Mouse (Mus musculus) thymus, adult 2 months (tissue): ENCODE results near the gene Jpt2. TPM values are rescaled to one million over a fixed set of nuclear protein-coding genes. Genes with fewer than 3 reads are reported as not detected.

Source experiments
- DNase-seq: peaks from one replicate; pipeline ENCODE4 v3.0.0; 2021
- H3K27ac ChIP-seq: fragments of 200-500 bp; 2 replicates; pipeline ENCODE4 v1.5.1; 2012; ENCODE audit warnings: low read length, control low read depth; ENCODE audit not compliant: control insufficient read depth, insufficient read depth
- H3K27me3 ChIP-seq: fragments of 200-500 bp; 2 replicates; pipeline ENCODE4 v1.6.1; 2012; ENCODE audit warnings: mild to moderate bottlenecking, low read length, moderate library complexity, mixed read lengths; ENCODE audit not compliant: control insufficient read depth, insufficient read depth
- H3K36me3 ChIP-seq: fragments of 200-500 bp; 2 replicates; pipeline ENCODE4 v1.6.1; 2012; ENCODE audit warnings: mild to moderate bottlenecking, low read length, moderate library complexity; ENCODE audit not compliant: control insufficient read depth, insufficient read depth
- H3K4me1 ChIP-seq: fragments of 200-500 bp; replicated peaks from 2 replicates; pipeline ENCODE4 v1.6.1; 2012; ENCODE audit warnings: low read length; ENCODE audit not compliant: control insufficient read depth, insufficient read depth
- H3K4me3 ChIP-seq: fragments of 200-500 bp; 2 replicates; pipeline ENCODE4 v1.5.1; 2012; ENCODE audit warnings: mild to moderate bottlenecking, low read length, control low read depth, moderate library complexity; ENCODE audit not compliant: control insufficient read depth, insufficient read depth
- CTCF ChIP-seq: fragments of 200-500 bp; IDR thresholded peaks from 2 replicates; pipeline ENCODE4 v1.5.1; 2012; ENCODE audit warnings: mild to moderate bottlenecking, control low read depth, low read length, moderate library complexity, borderline replicate concordance; ENCODE audit not compliant: control insufficient read depth, poor library complexity, insufficient read depth; ENCODE audit errors: extremely low read depth
- POLR2A ChIP-seq: fragments of 200-500 bp; IDR thresholded peaks from 2 replicates; pipeline ENCODE4 v1.6.1; 2012; ENCODE audit warnings: mild to moderate bottlenecking, low read length, control low read depth, moderate library complexity; ENCODE audit not compliant: control insufficient read depth, poor library complexity, insufficient read depth; ENCODE audit errors: extremely low read depth
- WGBS: fragments of 180-500 bp; shearing (Covaris S2); methylation state at CpG from one replicate; pipeline ENCODE4 v1.1.7; 2018; 5-methylcytosine and 5-hydroxymethylcytosine counted together
- polyA plus RNA-seq: library from polyadenylated mRNA; depleted of rRNA; stranded (reverse); fragments of >200 nt; gene quantifications from 2 replicates; pipeline ENCODE4 v1.2.3, GENCODE M21; 2012

Jpt2 gene
- polyA plus RNA-seq, 1 experiment, result 13.5 TPM

- peaks cover 28% of the 10 kb centered on the region for H3K36me3 ChIP-seq
- no peak for TF ChIP-seq CTCF
- no peak for TF ChIP-seq POLR2A
- peaks cover 26% of the 10 kb centered on the region for H3K4me1 ChIP-seq
- no peaks in the 10 kb centered on the region for H3K27me3 ChIP-seq
- DNase-seq, result no peak
- peak overlapping the region; percentile 67 for H3K27ac ChIP-seq
- H3K4me3 ChIP-seq, result peak overlapping the region; percentile 71
- 5% methylated on average over 23 of the region's 23 CpGs for WGBS
Measured at GRCm38 (mm10) chr17:24895571-24896240, 64.8 kb downstream of the Jpt2 start.

- Histone ChIP-seq H3K36me3 (peaks cover 26% of the 10 kb centered on the region), H3K27ac (peak within 1 kb of the TSS; percentile 67), H3K4me1 (peaks cover 26% of the 10 kb centered on the region), H3K4me3 (peak within 1 kb of the TSS; percentile 71), H3K27me3 (no peaks in the 10 kb centered on the region)
- DNase-seq, result peak; percentile 71
- under 1% methylated on average over 62 of the region's 62 CpGs for WGBS
- TF ChIP-seq POLR2A (0 out of 2 replicates have a peak, but pooled peaks have one; percentile 36), CTCF (0 out of 2 replicates have a peak, but pooled peaks have one; percentile 22)
Measured at GRCm38 (mm10) chr17:24894995-24895547, 65.4 kb downstream of the Jpt2 start, which contains the start of the genes Eme2 and Mrps34. TSS of gene Eme2 (minus strand) at chr17:24895087. TSS of gene Mrps34 (plus strand) at chr17:24895116.

- peaks cover 26% of the 10 kb centered on the region for H3K4me1 ChIP-seq
- TF ChIP-seq POLR2A (no peak), CTCF (no peak)
- H3K36me3 ChIP-seq, result peaks cover 20% of the 10 kb centered on the region
- H3K27me3 ChIP-seq, result no peaks in the 10 kb centered on the region
- 14% methylated on average over 31 of the region's 31 CpGs for WGBS
- peak overlapping the region; percentile 67 for H3K27ac ChIP-seq
- no peak for DNase-seq
- peak overlapping the region; percentile 71 for H3K4me3 ChIP-seq
Measured at GRCm38 (mm10) chr17:24894061-24894994, 66.2 kb downstream of the Jpt2 start.

- no peak for DNase-seq
- H3K36me3 ChIP-seq, result peaks cover 22% of the 10 kb centered on the region
- H3K4me3 ChIP-seq, result no peak overlapping the region
- TF ChIP-seq POLR2A (no peak), CTCF (no peak)
- H3K4me1 ChIP-seq, result peaks cover 26% of the 10 kb centered on the region
- H3K27me3 ChIP-seq, result no peaks in the 10 kb centered on the region
- 96% methylated on average over 2 of the region's 2 CpGs for WGBS
- H3K27ac ChIP-seq, result no peak overlapping the region
Measured at GRCm38 (mm10) chr17:24893276-24893675, 67.2 kb downstream of the Jpt2 start.

GRCm38 (mm10) chr17:24892785-24893184, 67.7 kb downstream of the Jpt2 start:
- no peak overlapping the region for H3K4me3 ChIP-seq
- peaks cover 27% of the 10 kb centered on the region for H3K4me1 ChIP-seq
- TF ChIP-seq POLR2A, result no peak
- TF ChIP-seq CTCF, result no peak
- DNase-seq, result no peak
- 95% methylated on average over 12 of the region's 12 CpGs for WGBS
- peaks cover 22% of the 10 kb centered on the region for H3K36me3 ChIP-seq
- no peaks in the 10 kb centered on the region for H3K27me3 ChIP-seq
- H3K27ac ChIP-seq, result no peak overlapping the region

- DNase-seq, result no peak
- Histone ChIP-seq H3K4me3 (no peak overlapping the region), H3K36me3 (peaks cover 22% of the 10 kb centered on the region), H3K4me1 (peaks cover 24% of the 10 kb centered on the region), H3K27ac (no peak overlapping the region), H3K27me3 (no peaks in the 10 kb centered on the region)
- TF ChIP-seq POLR2A (no peak), CTCF (no peak)
- WGBS, result 94% methylated on average over 13 of the region's 13 CpGs
Measured at GRCm38 (mm10) chr17:24891321-24891720, 69.2 kb downstream of the Jpt2 start.
